Mouse (Mus musculus): ENCODE results near the gene Furin. TPM values are rescaled to one million over a fixed set of nuclear protein-coding genes. Genes with fewer than 3 reads are reported as not detected.

The Furin gene
- total RNA-seq, 2 experiments from 2014 or later = 39.4 to 40.6 TPM

- Histone ChIP-seq H3K4me3 (no peak overlapping the region), H3K27ac (peak overlapping the region; percentile 81)
- peak in 1 of 2 experiments; percentile 56 for DNase-seq (ENCODE audit: low spot score in 2 of 2)
- TF ChIP-seq CTCF (conservative IDR thresholded peaks at IDR 0.05) = 0 out of 2 replicates have a peak, but pooled peaks have one; percentile 19
Observed at GRCm38 (mm10) chr7:80357156-80357555, 48.1 kb downstream of the Furin start.

GRCm38 (mm10) chr7:80356351-80356750, 48.9 kb downstream of the Furin start:
- peak overlapping the region; percentile 81 for H3K27ac ChIP-seq
- no peak overlapping the region for H3K4me3 ChIP-seq
- no peak for TF ChIP-seq CTCF (conservative IDR thresholded peaks at IDR 0.05)
- DNase-seq (ENCODE audit: low spot score in 2 of 2) = no peak

- TF ChIP-seq CTCF (conservative IDR thresholded peaks at IDR 0.05) = no peak
- no peak overlapping the region for H3K4me3 ChIP-seq
- no peak overlapping the region for H3K27ac ChIP-seq
- DNase-seq (ENCODE audit: low spot score in 2 of 2) = no peak
Observed at GRCm38 (mm10) chr7:80352920-80353319, 52.3 kb downstream of the Furin start.

- no peak overlapping the region for H3K27ac ChIP-seq
- no peak for TF ChIP-seq CTCF (conservative IDR thresholded peaks at IDR 0.05)
- no peak overlapping the region for H3K4me3 ChIP-seq
- no peak for DNase-seq (ENCODE audit: low spot score in 2 of 2)
Observed at GRCm38 (mm10) chr7:80350808-80351207, 54.4 kb downstream of the Furin start.

GRCm38 (mm10) chr7:80347670-80348586, 57.3 kb downstream of the Furin start:
- H3K4me3 ChIP-seq = no peak overlapping the region
- no peak for TF ChIP-seq CTCF (conservative IDR thresholded peaks at IDR 0.05)
- peak overlapping the region; percentile 23; the same call in 1 of the 2 replicates for H3K27ac ChIP-seq
- no peak for DNase-seq (ENCODE audit: low spot score in 2 of 2)

- H3K4me3 ChIP-seq = no peak overlapping the region
- TF ChIP-seq CTCF (conservative IDR thresholded peaks at IDR 0.05) = no peak
- DNase-seq (ENCODE audit: low spot score in 2 of 2) = no peak
- no peak overlapping the region for H3K27ac ChIP-seq
Observed at GRCm38 (mm10) chr7:80346830-80347229, 58.4 kb downstream of the Furin start.

GRCm38 (mm10) chr7:80346173-80346572, 59.1 kb downstream of the Furin start:
- no peak overlapping the region for H3K27ac ChIP-seq
- DNase-seq (ENCODE audit: low spot score in 2 of 2) = no peak
- no peak for TF ChIP-seq CTCF (conservative IDR thresholded peaks at IDR 0.05)
- H3K4me3 ChIP-seq = no peak overlapping the region

- TF ChIP-seq CTCF (conservative IDR thresholded peaks at IDR 0.05) = 0 out of 2 replicates have a peak, but pooled peaks have one; percentile 2
- DNase-seq (ENCODE audit: low spot score in 2 of 2) = no peak
- H3K4me3 ChIP-seq = peak overlapping the region; percentile 66
- peak overlapping the region; percentile 96 for H3K27ac ChIP-seq
Observed at GRCm38 (mm10) chr7:80343270-80344018, 61.8 kb downstream of the Furin start.

GRCm38 (mm10) chr7:80342858-80343257, 62.4 kb downstream of the Furin start, which contains the start of gene Hddc3:
Hddc3 (plus strand) TSS chr7:80343104.
- peak within 1 kb of the TSS; percentile 96 for H3K27ac ChIP-seq
- peak; percentile 94 to 96 for DNase-seq (ENCODE audit: low spot score in 2 of 2)
- TF ChIP-seq CTCF (conservative IDR thresholded peaks at IDR 0.05) = peak; percentile 89
- H3K4me3 ChIP-seq = peak within 1 kb of the TSS; percentile 66

- Histone ChIP-seq H3K4me3 (no peak overlapping the region), H3K27ac (no peak overlapping the region)
- no peak for TF ChIP-seq CTCF (conservative IDR thresholded peaks at IDR 0.05)
- no peak for DNase-seq (ENCODE audit: low spot score in 2 of 2)
Observed at GRCm38 (mm10) chr7:80341793-80342192, 63.4 kb downstream of the Furin start.

- peak; percentile 72 for TF ChIP-seq CTCF (conservative IDR thresholded peaks at IDR 0.05)
- Histone ChIP-seq H3K27ac (peak within 1 kb of the TSS; percentile 91), H3K4me3 (peak within 1 kb of the TSS; percentile 75)
- DNase-seq (ENCODE audit: low spot score in 2 of 2) = peak in 1 of 2 experiments; percentile 52
Observed at GRCm38 (mm10) chr7:80340793-80341192, 64.4 kb downstream of the Furin start, which contains the start of gene Unc45a. Unc45a (minus strand) TSS chr7:80341005.

- DNase-seq (ENCODE audit: low spot score in 2 of 2) = peak; percentile 97 to 99
- peak overlapping the region; percentile 75 for H3K4me3 ChIP-seq
- H3K27ac ChIP-seq = peak overlapping the region; percentile 91
- peak; percentile 92; the same call in 1 of the 2 replicates for TF ChIP-seq CTCF (conservative IDR thresholded peaks at IDR 0.05)
Observed at GRCm38 (mm10) chr7:80339793-80340628, 65.2 kb downstream of the Furin start.

Data from layer of hippocampus, adult 2 months (tissue).